10 mouse cellular contexts compared by ENCODE assay signal in genomic region chr4:65839550-65840000, GRCm38 (mm10).
DNase-seq lines count a peak whose midpoint lies in the region; ATAC-seq and TF ChIP-seq lines count a peak whose summit lies in the region.
"Had no signal": no experiment of that assay in that cellular context is flagged by ENCODE, and none has a peak within 500 bp of the region (broad histone marks: within the 10 kb centered on the region; RNA-seq: fewer than 3 reads in every experiment).

No protein-coding gene starts in this region.

- H3K4me3 ChIP-seq in left cerebral cortex, adult 2 months, result no peak overlapping the region
- H3K4me3 ChIP-seq: embryonic facial prominence, embryonic 15.5 days had no signal

- intact Hi-C loops in left cerebral cortex, adult 2 months (cut with DNase I), result loop anchor here (5.0 to 10.0 kb wide), 3 partner anchors 145 to 565 kb away; partner anchors contain the start of gene Astn2

- H3K27ac ChIP-seq in left cerebral cortex, adult 2 months, result peak overlapping the region; percentile 58
- H3K27ac ChIP-seq: embryonic facial prominence, embryonic 15.5 days had no signal

- TF ChIP-seq CTCF in left cerebral cortex, adult 2 months (IDR thresholded peaks at IDR 0.05), result peak; percentile 10; the same call in 1 of the 2 replicates

- no peak for ATAC-seq in erythroid progenitor cell, adult 5-6 weeks (replicated peaks; ENCODE audit: low FRiP score, poor library complexity, severe bottlenecking)
- ATAC-seq: intestine, postnatal 0 days had no signal

- peak; percentile 9 for DNase-seq in embryo, embryonic 11.5 days (ENCODE audit: low read depth, low spot score)
- DNase-seq in frontal cortex, adult 2 months (ENCODE audit: extremely low spot score in 1 of 2, low spot score in 1 of 2), result peak; percentile 44 to 47
- DNase-seq in left cerebral cortex, adult 2 months (ENCODE audit: extremely low spot score in 1 of 2, low spot score in 2 of 2), result peak; percentile 18 to 37
- peak; percentile 29 for DNase-seq in right cerebral cortex, adult 18-20 months
- no peak for DNase-seq in adrenal gland, postnatal 36 days
- no peak for DNase-seq in urinary bladder, postnatal 14 days (ENCODE audit: low spot score)
- DNase-seq: lung, adult 2 months had no signal

Comparison
In these comparisons a context has a peak if more than half of its experiments do, and no peak if none do; other contexts are left out.
1. DNase-seq: peak in embryo, embryonic 11.5 days (single experiment), frontal cortex, adult 2 months (2 of 2), left cerebral cortex, adult 2 months (2 of 2) and right cerebral cortex, adult 18-20 months (single experiment); none in adrenal gland, postnatal 36 days (0 of 2) and urinary bladder, postnatal 14 days (single experiment).